Mouse (Mus musculus) embryo, embryonic 10 days (tissue): ENCODE data around the gene Bhlhe40.

Source experiments
- DNase-seq: peaks from one replicate; pipeline ENCODE4 v3.0.0-alpha.2; 2015; ENCODE audit warnings: low spot score

The Bhlhe40 gene

GRCm38 (mm10) chr6:108663241-108664194, 3.1 kb downstream of the Bhlhe40 start:
- no peak for DNase-seq

GRCm38 (mm10) chr6:108664533-108665150, 4.2 kb downstream of the Bhlhe40 start:
- DNase-seq, result no peak

- DNase-seq, result no peak
These were observed 5.2 kb downstream of the Bhlhe40 start for GRCm38 (mm10) chr6:108665587-108665986.

- no peak for DNase-seq
These were observed 6.4 kb downstream of the Bhlhe40 start for GRCm38 (mm10) chr6:108666648-108667488.

GRCm38 (mm10) chr6:108667599-108668021, 7.2 kb downstream of the Bhlhe40 start:
- DNase-seq, result peak; percentile 39

- peak; percentile 91 for DNase-seq
These were observed 7.9 kb downstream of the Bhlhe40 start for GRCm38 (mm10) chr6:108668321-108668786.

- no peak for DNase-seq
These were observed 9.8 kb downstream of the Bhlhe40 start for GRCm38 (mm10) chr6:108670276-108670675.

- DNase-seq, result no peak
These were observed 10.4 kb downstream of the Bhlhe40 start for GRCm38 (mm10) chr6:108670821-108671220.

- DNase-seq, result no peak
These were observed 11.7 kb downstream of the Bhlhe40 start for GRCm38 (mm10) chr6:108672094-108672493.

GRCm38 (mm10) chr6:108674221-108674620, 13.8 kb downstream of the Bhlhe40 start:
- no peak for DNase-seq

- no peak for DNase-seq
These were observed 16.4 kb downstream of the Bhlhe40 start for GRCm38 (mm10) chr6:108676783-108677340.

GRCm38 (mm10) chr6:108677697-108678096, 17.3 kb downstream of the Bhlhe40 start:
- no peak for DNase-seq

- DNase-seq, result no peak
These were observed 17.8 kb downstream of the Bhlhe40 start for GRCm38 (mm10) chr6:108678227-108678626.

GRCm38 (mm10) chr6:108680503-108680902, 20.1 kb downstream of the Bhlhe40 start:
- no peak for DNase-seq

GRCm38 (mm10) chr6:108681084-108681483, 20.7 kb downstream of the Bhlhe40 start:
- DNase-seq, result no peak

- no peak for DNase-seq
These were observed 22.7 kb downstream of the Bhlhe40 start for GRCm38 (mm10) chr6:108683140-108683539.

GRCm38 (mm10) chr6:108684430-108684829, 24.0 kb downstream of the Bhlhe40 start:
- DNase-seq, result no peak

- DNase-seq, result no peak
These were observed 25.4 kb downstream of the Bhlhe40 start for GRCm38 (mm10) chr6:108685758-108686355.

- no peak for DNase-seq
These were observed 26.5 kb downstream of the Bhlhe40 start for GRCm38 (mm10) chr6:108686930-108687329.

GRCm38 (mm10) chr6:108688344-108688743, 27.9 kb downstream of the Bhlhe40 start:
- no peak for DNase-seq

- no peak for DNase-seq
These were observed 32.6 kb downstream of the Bhlhe40 start for GRCm38 (mm10) chr6:108692986-108693385.
